Mouse (Mus musculus) 3T3-L1 (cell line): ENCODE data around the gene Foxo1.

ENCODE experiments used
- DNase-seq: peaks from one replicate; pipeline ENCODE4 v3.0.0-alpha.2; 2015; ENCODE audit warnings: low read depth, low spot score

The Foxo1 gene

GRCm38 (mm10) chr3:52267652-52268486, at the start of gene Foxo1:
Gene Foxo1 (plus strand): TSS chr3:52268336.
- DNase-seq: peak; percentile 69

DNA sequence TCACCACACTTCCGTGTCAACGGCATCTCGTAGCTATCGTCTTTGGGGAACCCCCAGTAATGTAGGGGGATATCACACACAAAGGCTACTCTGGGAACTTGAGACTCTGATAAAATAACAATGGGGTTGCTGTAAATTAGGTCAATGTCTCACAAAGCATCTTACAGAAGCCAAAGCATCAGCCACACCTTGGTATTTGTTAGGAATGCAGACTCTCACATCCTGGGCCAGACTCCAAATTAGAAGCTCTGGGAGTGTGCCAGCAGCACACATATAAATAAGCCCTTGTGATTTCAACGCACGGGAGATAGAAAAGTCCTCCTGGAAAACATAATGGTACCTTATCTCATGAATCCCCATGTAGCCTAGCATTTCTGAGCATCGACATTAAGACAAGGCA, 49.3 kb upstream of the Foxo1 start:
- peak; percentile 40 for DNase-seq

GRCm38 (mm10) chr3:52221082-52221481, 47.1 kb upstream of the Foxo1 start:
- no peak for DNase-seq

DNA sequence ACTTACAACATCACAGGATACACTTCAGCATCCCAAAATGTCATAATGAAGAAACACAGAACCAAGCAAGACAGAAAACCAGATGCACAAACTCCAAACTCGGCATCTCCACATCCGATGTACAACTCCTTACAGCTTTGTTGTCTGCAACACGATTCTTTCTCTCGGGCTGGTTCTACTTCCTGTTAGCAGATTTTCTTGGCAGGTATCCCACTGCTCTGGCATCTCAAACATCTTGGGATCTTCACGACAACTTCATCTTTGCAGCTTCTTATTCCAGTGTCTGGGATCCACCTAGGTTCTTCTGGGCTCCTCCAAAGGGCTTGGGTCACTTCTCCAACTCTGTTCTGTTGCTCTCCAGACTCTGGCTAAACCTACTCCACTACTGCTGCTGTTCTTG, 46.2 kb upstream of the Foxo1 start:
- peak; percentile 34 for DNase-seq

DNA sequence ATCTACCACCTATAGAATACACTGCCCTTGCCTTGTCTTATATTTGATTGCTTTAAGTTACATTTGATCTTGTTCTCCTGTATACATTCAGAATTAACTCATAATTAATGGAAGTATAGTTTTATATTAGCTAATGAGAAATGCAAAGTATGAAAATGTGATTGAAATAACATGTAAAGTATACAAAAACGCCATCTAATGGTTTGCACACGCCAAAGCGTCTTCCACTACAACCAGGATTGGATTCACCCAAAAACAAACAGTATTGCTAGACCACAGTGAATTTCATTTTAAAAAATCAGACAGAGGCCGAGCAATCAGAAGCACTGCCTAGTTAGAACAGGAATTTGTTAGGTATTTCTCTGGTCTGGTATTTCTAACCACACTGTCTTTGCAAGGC, 31.6 kb upstream of the Foxo1 start:
- DNase-seq: no peak

GRCm38 (mm10) chr3:52237136-52237535, 31.0 kb upstream of the Foxo1 start:
- DNase-seq: no peak

DNA sequence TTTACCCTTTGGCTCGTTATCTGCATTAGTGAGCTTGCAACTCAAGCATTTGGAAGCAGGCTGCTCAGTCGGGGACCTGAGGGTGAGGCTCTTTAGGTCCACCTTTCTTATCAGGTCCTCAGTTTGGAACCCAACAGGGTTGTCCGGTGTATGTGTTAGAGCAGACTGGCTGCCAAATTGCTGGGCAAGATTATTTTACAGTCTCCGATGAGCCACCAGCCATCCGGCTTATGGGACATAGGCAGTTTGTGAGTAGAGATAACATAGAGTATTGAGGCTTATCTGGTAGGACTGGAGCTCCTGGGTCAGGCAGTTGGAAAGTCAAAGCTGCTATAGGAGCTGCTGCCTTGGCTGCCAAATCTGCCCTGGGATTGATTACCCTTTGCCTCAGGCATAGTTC, 27.1 kb upstream of the Foxo1 start:
- no peak for DNase-seq

DNA sequence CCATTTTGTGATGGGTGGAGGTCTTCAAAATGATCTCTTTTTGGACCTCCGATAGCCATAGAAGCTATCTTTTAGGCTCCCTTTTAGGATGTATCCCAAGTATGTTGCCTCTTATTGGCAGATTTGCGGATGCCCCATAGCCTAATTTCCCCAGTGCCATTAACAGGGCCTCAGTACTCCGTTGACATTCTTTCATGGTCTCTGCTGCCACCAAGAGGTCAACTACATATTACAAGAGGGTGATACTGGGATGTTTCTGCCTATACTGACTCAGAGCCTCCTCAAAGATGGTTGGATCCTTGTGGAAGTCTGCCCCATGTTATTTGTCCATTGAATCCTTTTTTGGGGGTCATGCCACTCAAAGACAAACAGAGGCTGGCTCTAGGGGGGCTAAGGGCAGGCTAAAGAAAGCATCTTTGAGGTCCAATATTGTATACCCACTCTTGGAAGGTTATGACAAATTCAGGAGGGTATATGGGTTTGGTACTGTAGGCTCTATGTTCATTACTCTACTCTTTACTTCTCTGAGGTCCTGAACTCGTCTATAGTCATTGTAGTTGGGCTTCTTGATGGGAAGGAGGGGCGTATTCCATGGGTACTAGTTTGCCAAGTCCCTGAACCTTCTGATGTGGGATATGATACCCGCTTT, 25.6 kb upstream of the Foxo1 start:
- DNase-seq: peak; percentile 93

- peak; percentile 69 for DNase-seq
These were observed 24.7 kb upstream of the Foxo1 start for GRCm38 (mm10) chr3:52243271-52244021.

- peak; percentile 58 for DNase-seq
These were observed 21.9 kb upstream of the Foxo1 start for GRCm38 (mm10) chr3:52245996-52246830.

DNA sequence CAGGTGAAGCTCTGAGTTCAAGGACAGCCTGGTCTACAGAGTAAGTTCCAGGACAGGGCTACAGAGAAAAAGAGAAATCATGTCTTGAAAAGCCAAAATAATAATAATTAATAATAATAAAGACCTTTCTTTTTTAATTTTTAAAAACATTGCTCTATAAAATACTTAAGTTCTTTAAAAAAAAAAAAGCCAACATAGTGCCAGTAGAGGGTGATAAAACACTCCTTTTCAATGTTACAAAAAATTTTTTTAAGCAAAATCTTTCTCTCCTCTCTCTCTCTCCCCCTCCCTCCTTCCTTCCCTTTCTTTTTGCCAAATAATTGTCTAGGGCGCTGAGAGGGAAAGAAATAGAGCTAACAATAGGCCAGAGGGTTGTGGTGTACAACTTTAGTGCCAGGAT, 17.0 kb upstream of the Foxo1 start:
- DNase-seq: no peak

DNA sequence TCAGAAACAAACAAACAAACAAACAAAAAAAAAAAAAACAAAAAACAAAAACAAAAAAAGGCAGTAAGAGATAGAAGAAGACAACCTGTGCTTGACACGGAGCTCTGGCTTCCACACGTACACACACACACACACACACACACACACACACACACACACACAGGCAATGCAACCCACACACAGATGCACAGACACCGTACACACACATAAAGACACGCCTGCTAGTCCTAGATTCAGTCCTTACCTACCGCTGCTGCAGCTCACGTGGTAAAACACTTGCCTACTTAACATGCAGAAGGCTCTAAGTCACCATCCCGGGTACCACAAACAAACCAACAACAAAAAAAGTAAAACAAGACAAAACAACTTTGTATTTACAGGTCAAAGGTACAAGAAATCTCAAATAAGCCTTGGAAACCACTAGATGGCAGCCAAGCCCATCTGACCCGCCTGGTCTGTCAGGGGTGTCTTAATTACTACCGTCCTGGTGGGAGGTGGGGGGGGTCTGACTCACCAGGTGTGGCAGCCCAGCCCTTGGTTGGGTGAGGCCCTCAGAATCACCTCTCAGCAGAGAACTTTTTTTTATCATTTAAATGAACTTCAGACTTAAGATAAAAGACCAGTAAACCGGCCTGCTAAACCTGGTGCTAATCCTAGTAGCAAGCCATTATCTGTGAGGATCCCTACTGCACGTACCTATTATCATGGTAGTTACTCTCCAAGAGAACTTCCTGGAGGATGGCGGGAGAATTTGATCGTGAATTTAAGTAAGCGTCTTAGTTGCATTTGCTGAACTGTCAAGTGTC, 14.3 kb upstream of the Foxo1 start:
- DNase-seq: peak; percentile 46

- no peak for DNase-seq
These were observed 13.6 kb upstream of the Foxo1 start for GRCm38 (mm10) chr3:52254496-52254895.

DNA sequence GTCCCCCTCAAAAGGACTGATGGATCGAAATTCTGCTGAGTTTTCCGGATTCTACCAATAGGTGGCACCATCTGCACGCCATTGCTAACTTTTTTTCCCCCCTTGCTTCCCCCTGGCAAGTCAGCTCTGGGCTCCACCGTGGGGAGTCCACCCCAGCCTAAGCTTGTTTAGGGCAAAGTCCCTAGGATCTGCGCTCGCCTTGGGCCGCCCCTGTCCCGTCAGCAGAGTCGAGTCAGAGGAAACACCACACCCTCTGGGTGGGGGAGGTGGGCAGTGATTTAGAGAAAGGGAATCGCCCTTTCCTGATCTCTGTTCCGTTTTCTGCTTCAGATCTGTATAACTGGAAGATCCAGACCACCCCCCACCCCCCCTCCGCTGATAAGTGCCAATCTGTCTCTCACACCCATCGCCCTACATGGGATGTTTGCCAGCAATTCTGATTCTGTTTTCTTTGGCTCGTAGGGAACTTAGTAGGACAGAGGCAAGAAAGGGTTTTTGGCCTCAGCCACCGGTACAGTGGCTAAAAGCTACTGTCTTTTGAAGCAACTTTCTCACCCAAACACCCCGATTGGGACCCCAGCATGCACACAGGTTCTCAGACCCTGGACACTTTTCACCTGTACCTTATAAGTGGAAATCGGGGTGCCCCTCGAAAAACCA, 10.2 kb upstream of the Foxo1 start:
- DNase-seq: peak; percentile 72

DNA sequence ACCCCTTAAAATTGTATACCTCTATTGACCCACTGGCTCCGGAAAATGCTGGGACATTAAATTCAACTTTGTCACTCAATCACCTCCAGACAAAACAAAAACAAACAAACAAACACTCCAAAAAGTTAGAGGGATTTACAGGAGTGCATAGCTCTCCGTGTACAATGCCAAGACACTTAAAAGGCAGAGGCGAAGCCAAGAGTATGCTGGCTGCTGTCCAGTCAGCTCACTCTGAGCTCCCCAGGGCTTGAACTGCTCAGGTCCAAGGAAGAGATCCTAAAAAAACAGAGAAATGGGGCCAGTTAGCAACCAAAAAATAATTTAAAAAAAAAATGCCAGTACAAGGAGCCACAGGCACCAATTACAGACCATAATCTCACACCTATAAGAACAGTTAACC, 9.6 kb upstream of the Foxo1 start:
- DNase-seq: peak; percentile 72

GRCm38 (mm10) chr3:52262431-52263161, 5.5 kb upstream of the Foxo1 start:
- peak; percentile 89 for DNase-seq

DNA sequence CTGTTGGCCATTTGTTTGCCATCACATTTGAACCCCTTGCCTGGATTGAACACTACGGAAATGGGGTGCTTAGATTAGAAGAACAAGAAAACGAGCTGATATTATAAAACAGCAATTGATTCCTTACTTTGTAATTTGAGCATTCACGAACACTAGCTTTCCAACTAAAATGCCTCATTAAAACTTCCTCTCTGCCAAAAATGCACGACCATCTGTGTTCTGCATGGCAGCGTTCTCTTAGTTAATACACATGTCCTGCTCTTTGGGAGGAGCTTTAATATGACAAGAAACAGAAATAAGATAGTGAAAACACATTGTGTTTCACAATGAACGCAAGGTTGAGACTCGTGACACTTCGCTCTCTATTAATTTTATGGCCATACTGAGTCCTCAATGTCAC, 3.8 kb upstream of the Foxo1 start:
- DNase-seq: no peak

DNA sequence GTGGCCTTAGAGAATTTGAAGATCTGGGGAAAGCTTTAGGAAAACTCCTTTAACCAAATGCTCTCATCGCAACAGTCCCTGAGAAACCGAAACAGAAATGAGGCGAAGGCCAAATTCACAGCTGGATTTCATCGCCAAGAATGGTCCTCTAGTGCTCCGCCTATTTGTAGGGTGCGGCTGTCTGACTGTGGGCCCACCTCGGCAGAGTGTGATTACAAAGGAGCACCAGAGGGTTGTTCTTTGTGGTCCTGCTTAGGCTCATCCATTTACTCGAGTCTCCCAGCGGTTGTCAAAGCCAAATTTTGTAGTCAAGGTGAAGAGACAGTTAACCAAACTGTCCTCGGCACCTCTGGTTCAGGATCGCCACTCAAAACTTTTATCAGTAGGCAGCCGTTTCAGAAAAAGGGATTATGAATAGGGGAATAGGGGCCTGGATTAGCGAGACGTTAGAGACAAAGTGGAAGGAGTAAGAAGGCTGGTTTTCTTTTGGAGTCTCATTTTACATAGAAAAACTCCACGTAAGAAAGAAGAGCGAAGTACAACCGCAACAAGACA, 1.5 kb upstream of the Foxo1 start:
- DNase-seq: no peak

- no peak for DNase-seq
These were observed 864 bp upstream of the Foxo1 start for GRCm38 (mm10) chr3:52267293-52267651.

DNA sequence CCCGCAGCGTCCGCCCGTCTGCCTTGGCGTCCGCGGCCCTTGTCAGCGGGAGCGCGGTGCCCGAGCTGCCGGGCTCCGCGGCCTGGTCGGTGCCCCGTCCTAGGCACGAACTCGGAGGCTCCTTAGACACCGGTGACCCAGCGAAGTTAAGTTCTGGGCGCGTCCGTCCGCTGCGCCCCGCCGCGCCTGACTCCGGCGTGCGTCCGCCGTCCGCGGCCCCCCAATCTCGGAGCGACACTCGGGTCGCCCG, 276 bp downstream of the Foxo1 start:
- no peak for DNase-seq
